Mouse (Mus musculus): ENCODE data around the gene Golim4. TPM values are rescaled to one million over a fixed set of nuclear protein-coding genes. Genes with fewer than 3 reads are reported as not detected.

Gene Golim4
- polyA plus RNA-seq, 3 experiments from 2014 or later = 5.2 to 11.0 (median 10.4) TPM

- ATAC-seq = no peak
Observed at GRCm38 (mm10) chr3:75925123-75925522, 31.6 kb downstream of the Golim4 start.

- no peak for ATAC-seq
Observed at GRCm38 (mm10) chr3:75917770-75918503, 38.8 kb downstream of the Golim4 start.

- no peak for ATAC-seq
Observed at GRCm38 (mm10) chr3:75912786-75913185, 44.0 kb downstream of the Golim4 start.

- no peak for ATAC-seq
Observed at GRCm38 (mm10) chr3:75910768-75911167, 46.0 kb downstream of the Golim4 start.

- peak; percentile 89 for ATAC-seq
Observed at GRCm38 (mm10) chr3:75910257-75910656, 46.5 kb downstream of the Golim4 start.

- no peak for ATAC-seq
Observed at GRCm38 (mm10) chr3:75901903-75902598, 54.7 kb downstream of the Golim4 start.

- ATAC-seq = no peak
Observed at GRCm38 (mm10) chr3:75895075-75895474, 61.7 kb downstream of the Golim4 start.

- ATAC-seq = no peak
Observed at GRCm38 (mm10) chr3:75891581-75891980, 65.2 kb downstream of the Golim4 start.

GRCm38 (mm10) chr3:75889323-75889722 lies 67.4 kb downstream of the Golim4 start:
- no peak for ATAC-seq

- no peak for ATAC-seq
Observed at GRCm38 (mm10) chr3:75881582-75881981, 75.2 kb downstream of the Golim4 start.

GRCm38 (mm10) chr3:75879269-75879668 lies 77.5 kb downstream of the Golim4 start:
- ATAC-seq = no peak

GRCm38 (mm10) chr3:75868886-75869285 lies 87.9 kb downstream of the Golim4 start:
- ATAC-seq = no peak

GRCm38 (mm10) chr3:75864203-75864602 lies 92.5 kb downstream of the Golim4 start:
- ATAC-seq = no peak

GRCm38 (mm10) chr3:75861677-75862076 lies 95.1 kb downstream of the Golim4 start:
- peak; percentile 74 for ATAC-seq

- ATAC-seq = no peak
Observed at GRCm38 (mm10) chr3:75860760-75861159, 96.0 kb downstream of the Golim4 start.

GRCm38 (mm10) chr3:75835286-75835967 lies 121.3 kb downstream of the Golim4 start:
- no peak for ATAC-seq

GRCm38 (mm10) chr3:75834827-75835226 lies 121.9 kb downstream of the Golim4 start:
- peak; percentile 89 for ATAC-seq

Other genes with a start within 250 kb of the Golim4 start
- not detected for gene Gm29133, start 208.8 kb downstream of the Golim4 start, polyA plus RNA-seq (2017; shearing (Covaris generic))
- under 1 TPM in 1 of 3 experiments, not detected in 2; 0.09 TPM for gene Fstl5, start 117.3 kb upstream of the Golim4 start, polyA plus RNA-seq (2017; shearing (Covaris generic))